Mouse (Mus musculus): ENCODE measurements around the gene Rflnb.

Gene Rflnb

DNA sequence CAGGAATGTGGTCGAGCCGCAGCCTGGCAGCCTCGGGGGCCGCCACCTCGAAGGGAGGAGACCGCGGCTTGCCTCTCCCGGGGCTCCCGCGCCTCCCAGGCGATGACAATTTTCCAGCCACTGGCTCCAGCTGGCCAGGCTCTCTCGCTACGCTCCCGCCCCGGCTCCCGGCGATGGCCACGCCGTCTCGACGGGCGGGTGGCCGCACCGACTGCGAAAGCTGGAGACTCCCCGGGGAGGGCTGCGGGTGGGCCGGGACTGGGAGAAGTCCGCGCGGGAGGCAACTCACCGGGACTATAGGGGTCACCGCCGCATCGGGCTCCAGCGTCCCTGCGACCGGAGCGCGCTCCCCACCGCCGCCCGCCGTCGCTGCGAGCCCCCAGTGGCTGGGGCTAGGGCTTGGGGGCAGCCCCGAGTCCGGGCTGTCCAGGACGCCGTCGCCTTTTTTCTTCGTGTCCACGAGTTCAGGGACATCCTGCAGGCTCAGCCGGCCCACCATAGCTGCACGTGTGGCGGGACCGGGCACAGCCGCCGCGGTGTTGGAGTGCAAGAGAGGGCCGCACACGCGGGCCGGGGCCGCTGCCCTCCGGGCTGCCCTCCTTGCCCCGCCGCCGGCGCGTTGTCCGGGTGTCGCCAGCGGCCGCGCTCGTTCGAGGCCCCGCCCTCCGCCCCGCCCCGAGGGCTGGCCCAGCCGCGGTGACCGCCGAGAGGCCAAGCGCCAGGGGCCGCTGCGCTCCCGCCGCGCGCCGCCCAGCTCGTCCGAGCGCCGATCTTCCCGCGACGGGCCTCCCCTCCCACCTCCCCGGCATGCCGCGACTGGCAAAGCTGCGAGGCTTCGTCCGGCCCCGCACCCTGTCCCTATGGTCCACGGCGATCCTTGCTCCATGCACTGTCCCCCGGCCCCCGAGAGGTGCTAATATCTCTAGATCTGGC lies at the start of gene Rflnb:
Gene Rflnb (minus strand): TSS at position 644 of the 933 bp plus-strand sequence.
- peak in 1 of 2 experiments; percentile 13 for DNase-seq (ENCODE audit: low spot score in 2 of 2)

DNA sequence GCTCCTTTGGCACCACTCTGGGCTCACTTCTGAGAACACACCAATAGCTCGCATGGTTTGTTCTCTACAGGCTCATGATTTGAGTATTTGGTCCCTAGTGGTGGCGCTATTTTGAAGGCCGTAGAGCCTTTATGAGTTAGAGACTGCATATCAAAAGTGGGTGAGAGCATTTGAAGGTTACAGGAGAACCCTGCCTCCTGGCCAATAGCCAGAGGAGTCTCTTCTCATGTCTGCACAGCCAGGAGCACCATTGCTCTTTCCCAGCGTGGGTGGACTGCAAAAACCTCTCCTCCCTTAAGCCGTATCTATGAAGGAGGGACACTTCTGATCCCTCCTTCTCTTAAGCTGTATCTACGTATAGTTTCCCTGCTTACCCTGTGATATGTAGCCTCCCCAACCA lies 49.8 kb upstream of the Rflnb start:
- DNase-seq (ENCODE audit: low spot score in 2 of 2): no peak

DNA sequence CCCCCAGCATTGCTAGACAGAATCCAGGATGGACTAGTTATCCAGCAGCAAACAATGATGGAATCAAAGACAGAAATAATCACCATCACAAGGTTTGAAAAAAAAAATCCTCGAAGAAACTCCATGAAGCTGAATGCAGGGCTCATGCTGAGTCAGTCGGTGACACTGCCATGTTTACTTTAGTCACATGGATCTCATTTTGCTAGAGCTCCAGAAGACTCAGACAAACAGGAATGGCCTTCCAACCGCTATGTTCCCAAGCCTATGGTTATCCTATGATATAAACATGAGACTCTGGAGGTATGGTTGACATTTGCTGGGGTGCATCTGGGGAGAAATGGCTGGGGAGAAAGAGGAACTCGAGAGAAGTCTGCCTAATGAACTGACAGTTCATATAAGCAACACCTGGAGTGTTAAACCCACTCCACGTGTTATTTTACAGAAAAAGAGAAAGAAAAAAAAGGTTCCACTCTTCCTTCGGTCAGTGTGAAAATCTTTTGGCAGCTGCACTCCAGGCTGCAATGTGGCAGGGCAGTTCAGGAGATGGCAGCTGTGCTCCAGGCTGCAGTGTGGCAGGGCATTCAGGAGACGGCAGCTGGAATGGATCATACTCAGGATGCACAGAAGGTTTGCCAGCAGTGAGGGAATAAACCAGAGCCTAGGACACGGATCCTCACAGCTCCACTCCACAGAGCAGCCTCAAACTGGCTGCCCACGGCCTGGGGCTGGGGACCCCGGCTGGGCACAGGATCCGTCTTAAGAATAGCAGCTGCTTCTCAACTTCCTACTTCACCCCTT lies 46.9 kb upstream of the Rflnb start:
- no peak for DNase-seq (ENCODE audit: low spot score in 2 of 2)

DNA sequence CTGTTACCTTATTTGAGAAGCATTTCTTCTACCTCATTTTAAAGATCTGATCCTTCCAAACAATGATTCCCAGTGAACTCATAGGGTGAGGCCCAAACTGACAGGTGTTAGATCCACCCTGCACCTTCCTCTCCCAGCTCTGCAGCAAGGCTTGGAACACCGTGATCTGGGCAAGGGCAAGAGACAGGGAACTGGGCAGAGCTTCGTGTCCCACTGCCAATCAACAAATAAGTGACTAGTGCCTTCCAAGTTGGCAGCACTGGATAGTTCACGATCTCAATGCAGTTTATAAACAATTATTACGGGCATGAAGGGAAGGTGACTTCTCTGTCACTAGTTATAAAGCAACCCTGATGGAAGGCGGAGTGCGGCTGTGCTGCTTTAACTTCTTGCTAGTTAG lies 42.2 kb upstream of the Rflnb start:
- DNase-seq (ENCODE audit: low spot score in 2 of 2): no peak

DNA sequence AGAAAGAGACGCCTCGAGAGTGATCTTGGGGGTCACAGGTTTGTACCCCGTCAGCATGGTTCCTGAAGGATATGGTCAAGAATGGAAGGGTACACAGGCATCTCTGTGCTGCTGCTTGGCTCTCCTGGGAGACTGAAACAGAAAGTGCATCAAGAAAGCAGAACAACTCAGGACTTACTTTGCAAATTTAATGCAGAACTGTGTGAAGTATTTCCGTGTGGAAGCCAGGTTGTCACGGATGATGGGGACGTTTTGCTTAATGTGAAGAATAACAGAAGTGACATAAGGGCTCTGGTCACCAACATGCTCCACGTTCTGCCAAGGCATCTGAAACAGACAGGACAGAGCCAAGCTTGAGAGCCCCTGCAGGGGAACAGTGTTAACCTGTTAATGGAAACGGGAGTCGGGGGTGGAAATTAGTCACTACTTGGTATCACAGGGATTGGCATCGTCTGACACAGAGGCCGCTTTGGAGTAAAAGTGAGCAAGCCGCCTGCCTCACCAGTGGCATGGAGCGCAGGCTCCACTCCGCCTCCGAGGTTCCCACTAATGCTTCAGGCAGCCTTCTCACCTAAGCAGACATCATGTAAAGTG lies 39.1 kb upstream of the Rflnb start:
- no peak for DNase-seq (ENCODE audit: low spot score in 2 of 2)

DNA sequence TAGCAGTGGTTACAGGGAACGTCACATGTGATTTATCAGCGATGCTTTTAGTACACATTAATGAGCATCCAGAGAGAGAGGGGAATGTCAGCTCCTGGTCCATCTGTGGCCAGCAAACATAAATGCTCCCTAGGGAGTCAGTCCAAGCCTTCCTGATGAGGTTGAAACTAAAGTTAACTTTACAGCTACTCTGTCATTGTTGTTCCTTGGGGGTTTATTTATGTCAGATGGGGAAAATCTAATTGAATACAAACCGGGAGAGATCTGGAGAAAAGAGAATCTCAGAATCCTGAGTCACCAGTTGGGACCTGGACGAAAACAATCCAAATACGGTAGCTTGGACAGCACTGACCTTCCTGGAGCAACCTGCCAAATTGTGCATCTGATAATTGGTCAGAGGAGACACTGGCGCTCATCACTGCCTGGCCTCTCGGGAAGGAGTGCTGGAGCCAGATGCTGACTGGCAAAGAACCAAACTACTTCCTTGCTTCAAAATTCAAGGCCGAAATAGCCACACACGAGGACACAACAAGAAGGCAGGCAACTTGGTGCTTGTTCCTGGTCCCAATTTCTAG lies 38.0 kb upstream of the Rflnb start:
- no peak for DNase-seq (ENCODE audit: low spot score in 2 of 2)

DNA sequence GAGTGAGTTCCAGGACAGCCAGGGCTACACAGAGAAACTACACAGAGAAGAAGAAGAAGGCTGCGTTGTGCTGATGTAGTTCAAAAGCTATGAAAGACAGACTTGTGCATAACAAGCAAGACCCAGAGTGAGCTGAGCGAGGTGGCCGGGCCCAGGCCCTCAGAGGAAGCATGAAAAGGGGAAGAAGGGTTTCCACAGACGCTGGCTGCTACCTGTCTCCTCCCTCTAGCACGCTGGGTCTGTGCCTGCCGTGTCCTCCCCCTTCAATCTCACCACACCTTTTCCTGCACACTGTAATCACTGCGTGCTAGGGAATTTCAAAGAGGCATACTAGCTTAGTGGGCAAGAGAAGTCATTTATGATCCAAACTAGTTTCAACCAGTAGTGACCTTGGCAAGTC lies 36.8 kb upstream of the Rflnb start:
- no peak for DNase-seq (ENCODE audit: low spot score in 2 of 2)

DNA sequence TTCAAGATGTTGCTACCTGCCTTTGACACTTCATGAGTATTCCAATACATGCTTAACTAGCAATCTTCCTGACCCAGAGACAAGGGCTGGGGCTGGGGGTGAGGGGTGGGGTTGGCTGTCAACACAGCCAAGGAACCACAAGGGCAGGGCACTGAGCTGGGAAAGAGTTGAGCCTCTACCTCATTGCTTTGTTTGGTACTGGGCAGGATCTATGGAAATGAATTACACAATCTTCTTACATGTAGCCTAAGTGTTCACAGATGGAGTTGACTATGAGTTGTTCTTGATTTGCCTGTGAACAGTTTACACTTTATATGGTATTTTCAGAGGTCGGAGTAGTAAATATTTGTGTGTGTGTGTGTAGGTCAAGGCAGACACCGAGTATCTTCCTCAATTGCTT lies 33.3 kb upstream of the Rflnb start:
- no peak for DNase-seq (ENCODE audit: low spot score in 2 of 2)

DNA sequence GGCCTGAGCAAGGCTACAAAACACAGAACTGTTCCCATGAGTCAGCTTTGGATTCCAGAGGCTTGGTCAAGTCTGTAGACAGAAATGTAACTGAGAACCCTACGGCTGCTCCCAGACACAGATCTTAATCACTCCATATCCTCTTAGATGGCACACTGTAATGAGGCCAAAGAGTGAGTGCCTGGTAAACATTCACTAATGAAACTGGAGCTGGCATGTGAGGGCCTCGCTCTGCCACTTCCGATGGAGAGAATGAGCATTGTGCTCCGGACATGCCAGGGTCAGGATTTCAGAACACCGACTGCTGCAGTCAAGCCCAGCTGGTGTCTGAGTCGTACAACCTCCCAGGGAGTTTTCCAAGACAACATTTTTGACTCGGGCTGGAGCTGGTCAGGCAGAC lies 32.4 kb upstream of the Rflnb start:
- no peak for DNase-seq (ENCODE audit: low spot score in 2 of 2)

DNA sequence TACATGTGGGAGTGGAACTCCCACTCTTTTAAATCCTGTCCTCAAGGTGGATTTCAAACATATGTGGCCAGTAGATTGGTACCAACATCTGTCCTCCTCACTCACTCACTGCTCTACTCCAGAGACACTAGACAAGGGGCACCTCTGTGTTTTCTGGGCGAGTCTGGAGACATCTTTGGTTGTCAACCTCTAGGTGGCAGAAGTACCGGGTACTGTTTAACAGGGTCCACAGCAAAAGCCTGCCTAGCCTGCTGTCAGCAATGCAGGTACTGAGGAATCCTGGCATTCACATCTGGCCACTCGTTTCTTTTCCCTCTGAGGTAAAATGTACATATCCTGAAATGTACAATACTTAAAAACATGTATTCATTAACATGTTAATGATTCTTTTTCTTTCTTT lies 28.9 kb upstream of the Rflnb start:
- peak in 1 of 2 experiments; percentile 11 for DNase-seq (ENCODE audit: low spot score in 2 of 2)

DNA sequence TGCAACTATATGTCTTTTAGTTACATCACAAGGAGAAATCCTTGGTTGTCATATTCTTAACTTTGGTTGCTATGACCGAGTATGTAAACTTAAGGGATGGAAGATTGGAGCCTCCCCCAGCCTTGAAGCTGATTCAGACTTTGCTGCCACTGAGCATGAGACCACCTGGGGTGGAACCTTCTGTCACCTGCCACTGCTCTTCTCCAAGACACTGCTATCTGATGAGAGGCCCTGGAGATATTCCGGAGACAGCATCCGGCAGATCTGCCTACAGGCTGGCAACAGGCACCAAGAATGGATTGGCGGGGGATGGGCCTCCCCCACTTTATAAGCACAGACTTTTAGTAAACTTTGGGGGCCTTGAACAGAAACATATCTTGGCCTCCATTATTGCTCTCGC lies 24.9 kb upstream of the Rflnb start:
- DNase-seq (ENCODE audit: low spot score in 2 of 2): no peak

DNA sequence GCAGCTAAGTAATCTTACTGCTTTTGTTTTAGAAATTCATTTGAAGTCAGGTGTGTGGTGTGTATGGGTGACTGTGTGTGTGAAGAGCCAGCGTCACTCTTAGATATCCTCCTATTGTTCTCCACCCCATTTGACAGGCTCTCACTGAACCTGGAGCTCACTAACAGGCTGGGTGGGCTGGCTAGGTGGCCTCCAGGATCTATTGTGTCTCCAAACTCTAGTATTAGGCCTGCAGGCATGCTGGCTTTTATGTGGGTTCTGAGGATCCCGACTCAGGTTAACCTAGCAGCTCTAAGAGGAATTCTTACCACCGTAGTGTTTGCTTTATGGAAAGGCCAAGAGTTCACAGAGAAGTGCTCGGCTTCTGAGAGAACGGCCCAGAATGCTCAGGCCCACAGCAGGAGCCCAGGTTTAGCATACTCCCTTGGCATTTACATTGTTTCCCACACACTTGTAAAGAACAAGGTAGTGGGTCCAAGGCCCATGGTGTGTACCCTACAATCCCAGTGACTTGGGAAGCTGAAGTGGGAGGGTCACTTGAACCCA lies 23.5 kb upstream of the Rflnb start:
- no peak for DNase-seq (ENCODE audit: low spot score in 2 of 2)

DNA sequence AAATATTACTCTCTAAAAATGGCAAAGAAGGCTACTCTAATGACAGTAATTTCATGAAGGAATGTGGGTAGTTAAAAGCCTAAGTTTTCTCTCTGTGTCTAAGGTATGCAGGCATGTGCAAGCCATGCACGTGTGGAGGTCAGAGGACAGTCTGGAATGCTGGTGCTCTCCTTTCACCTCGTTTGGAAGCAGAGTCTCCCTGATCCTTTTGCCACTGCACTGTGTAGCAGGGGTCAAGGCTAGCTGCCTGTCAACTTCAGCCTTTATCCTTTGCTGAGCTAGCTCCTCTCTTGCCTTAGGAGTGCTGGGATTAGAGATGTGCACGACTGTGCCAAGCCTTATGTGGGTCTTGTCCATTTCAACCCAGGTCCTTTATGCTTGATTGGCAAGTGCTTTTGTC lies 22.9 kb upstream of the Rflnb start:
- DNase-seq (ENCODE audit: low spot score in 2 of 2): no peak

DNA sequence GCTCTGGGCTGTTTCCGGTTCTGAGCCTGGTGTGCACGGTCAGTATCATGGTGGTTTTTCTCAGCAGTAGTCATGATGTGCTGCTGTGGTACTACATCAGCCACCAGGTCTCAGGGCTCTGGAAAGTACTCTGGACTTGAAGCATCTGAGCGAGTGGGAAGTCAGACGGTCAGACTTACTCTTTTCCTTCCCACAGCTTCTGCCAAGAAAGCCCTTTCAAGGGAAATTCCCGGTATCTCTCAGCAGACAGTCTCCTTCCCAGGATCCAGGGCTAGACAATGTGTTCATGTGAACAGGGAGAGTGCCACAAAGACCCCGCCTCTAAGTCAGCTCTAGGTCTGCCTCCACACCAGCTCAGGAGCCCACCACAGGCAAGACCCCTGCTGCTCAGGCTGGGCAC lies 17.8 kb upstream of the Rflnb start:
- no peak for DNase-seq (ENCODE audit: low spot score in 2 of 2)

DNA sequence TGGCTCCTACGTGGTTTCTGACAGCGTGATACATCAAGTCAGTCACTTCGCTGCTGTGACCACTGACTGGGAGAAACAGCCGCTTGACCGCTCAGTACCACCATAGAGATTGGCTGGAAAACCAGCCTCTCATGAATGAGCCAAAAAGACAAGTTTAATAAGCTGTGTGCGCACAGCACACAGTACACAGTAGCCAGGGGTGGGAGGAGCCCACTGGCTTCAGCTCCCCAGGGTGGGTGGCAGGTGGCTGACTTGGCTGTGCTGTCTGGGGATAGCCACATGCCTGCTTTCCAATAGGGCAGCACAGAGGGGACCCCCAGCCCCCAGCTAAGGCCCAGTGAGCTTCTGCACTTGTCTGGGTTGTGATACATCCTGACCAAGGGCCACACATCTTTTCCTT lies 16.9 kb upstream of the Rflnb start:
- no peak for DNase-seq (ENCODE audit: low spot score in 2 of 2)

DNA sequence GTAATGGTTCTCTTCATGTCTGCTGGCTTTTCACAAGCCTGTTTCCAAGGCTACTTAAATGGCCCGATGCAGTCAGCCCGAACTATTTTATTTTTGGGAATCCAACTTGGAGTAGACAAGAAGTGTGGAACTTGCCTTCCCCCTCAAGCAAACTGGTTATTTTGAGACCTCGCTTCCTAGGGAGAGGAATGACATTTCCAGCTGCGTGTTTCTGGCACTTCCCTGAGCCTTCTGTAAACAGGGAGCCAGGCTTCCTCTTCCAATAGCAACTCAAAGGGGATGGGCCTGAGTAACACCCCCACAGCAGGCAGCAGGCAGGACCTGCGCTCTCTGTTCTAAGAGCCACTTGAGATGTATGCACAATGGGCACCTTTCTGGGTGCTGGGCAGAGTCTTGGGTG lies 15.3 kb upstream of the Rflnb start:
- DNase-seq (ENCODE audit: low spot score in 2 of 2): no peak

DNA sequence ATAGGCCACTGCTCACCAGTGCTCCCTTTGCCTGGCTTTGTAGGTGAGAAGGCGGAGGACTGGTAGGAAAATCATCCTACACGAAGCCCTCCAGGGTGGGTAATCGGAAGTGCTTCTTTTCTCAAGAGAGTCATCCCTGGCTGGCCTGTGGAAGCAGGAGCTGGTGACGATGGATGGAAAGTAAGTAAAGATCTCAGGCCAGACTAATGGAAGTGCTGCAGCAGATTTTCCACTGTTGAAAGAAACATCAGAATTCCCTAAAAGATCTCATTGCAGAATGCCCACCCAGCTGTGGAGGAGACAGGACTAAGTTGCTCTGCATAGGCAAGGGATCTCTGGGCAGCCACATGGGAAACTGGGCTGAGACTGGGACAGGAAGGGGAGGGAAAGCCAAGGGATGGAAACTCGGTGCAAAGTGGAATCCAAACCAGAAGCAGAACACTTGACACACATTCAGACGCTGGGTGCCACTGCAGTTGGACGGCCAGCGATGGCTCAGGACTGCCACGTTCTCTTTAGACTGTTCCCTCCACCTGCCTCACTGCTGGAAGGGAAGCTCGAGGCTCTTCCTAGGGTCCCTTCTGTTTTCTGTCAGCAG lies 14.6 kb upstream of the Rflnb start:
- no peak for DNase-seq (ENCODE audit: low spot score in 2 of 2)

DNA sequence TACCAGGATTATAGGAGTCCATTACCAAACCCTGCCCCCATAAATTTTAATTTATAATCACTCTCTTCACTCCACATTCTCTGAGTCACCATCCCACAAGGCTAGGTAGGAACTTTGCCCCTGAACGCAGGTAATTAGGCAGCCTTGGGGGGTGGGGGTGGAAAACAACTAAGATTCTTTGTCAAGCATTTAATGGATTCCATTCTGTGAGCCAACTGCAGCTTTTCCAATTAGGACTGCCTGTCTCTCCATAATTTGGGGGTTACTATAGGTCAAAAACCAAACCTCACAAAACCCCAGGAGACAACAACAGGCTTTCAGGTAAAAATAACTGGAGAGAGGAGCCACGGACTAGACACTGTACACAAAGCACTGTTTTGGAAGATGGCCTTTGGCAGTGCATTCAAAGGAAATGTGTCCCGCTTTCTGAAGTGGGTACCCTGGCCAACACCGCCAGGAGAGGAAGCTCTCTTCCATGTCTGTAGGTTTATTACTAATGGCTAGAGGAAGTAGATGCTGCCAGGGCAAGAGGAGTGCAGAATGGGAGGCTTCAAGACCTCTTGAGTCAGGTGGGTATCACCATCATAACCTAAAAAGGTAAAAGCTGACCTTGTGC lies 13.3 kb upstream of the Rflnb start:
- DNase-seq (ENCODE audit: low spot score in 2 of 2): no peak

DNA sequence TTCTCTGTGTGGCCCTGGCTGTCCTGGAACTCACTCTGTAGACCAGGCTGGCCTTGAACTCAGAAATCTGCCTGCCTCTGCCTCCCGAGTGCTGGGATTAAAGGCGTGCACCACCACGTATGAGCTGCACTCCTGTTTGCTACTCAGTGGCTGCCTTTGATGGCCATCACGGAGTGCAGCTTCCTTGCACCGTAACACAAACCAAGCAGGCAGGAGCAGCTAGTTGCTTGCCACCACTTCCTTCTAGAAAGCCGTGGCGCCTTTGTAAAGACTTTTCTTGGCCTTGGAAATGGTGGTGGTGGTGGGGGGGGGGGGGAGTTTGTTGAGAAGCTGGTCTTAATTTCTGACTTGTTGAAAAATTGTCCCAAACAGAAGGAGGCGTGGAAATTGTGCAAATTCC lies 12.5 kb upstream of the Rflnb start:
- DNase-seq (ENCODE audit: low spot score in 2 of 2): no peak

DNA sequence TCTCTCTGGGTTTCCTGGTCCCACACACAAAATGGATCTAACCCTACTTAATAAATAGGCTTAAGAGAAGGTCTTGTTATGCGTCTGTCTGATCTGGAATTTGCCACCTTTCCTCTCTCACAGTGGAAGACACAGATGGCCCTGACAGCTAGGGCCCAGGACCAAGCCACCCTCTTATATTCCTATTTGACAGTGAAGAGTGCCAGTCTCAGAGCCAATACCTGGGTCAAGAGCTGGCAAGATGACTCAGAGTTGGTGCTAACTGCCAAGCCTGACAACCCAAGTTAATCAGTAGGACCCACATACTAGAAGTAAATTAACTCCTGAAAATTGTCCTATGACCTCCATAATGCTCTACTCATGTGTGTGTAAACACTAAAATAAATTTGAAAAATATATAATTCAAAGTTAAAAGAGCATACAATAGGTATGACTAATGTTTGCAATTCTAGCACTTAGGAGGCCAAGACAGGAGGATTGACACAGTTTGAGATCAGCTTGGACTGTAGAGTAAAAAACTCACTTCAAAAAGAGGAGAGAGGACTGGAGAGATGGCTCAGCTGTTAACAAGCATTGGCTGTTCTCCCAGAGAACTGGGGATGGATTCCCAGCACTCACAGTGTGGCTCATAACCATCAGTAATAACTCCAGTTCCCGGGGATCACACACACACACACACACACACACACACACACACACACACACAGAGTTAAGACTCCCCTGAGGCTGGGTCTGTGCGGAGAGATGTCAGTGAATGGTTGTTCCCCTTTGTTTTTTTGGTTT lies 11.9 kb upstream of the Rflnb start:
- no peak for DNase-seq (ENCODE audit: low spot score in 2 of 2)
